ENCODE assay signal across 12 mouse cellular contexts in genomic region chr8:47243631-47244030, GRCm38 (mm10).
A peak's percentile ranks its signal among the peaks of the same experiment; 100 is the strongest.
DNase-seq lines count a peak whose midpoint lies in the region; ATAC-seq and TF ChIP-seq lines count a peak whose summit lies in the region.
"Had no signal": no experiment of that assay in that cellular context is flagged by ENCODE, and none has a peak within 500 bp of the region (broad histone marks: within the 10 kb centered on the region; RNA-seq: fewer than 3 reads in every experiment).

No protein-coding gene starts in this region.

- H3K4me3 ChIP-seq in kidney, postnatal 0 days (replicated peaks; ENCODE audit: low read depth, low read length): no peak overlapping the region
- H3K4me3 ChIP-seq in embryonic facial prominence, embryonic 14.5 days (ENCODE audit: low read depth, low read length): peak overlapping the region; percentile 29; the same call in 1 of the 2 replicates
- H3K4me3 ChIP-seq in hindbrain, embryonic 10.5 days: peak overlapping the region; percentile 48; the same call in 1 of the 2 replicates
- peak overlapping the region; percentile 41 for H3K4me3 ChIP-seq in midbrain, embryonic 16.5 days (ENCODE audit: low read depth, low read length)
- H3K4me3 ChIP-seq: myocyte had no signal

- H3K27me3 ChIP-seq in kidney, postnatal 0 days (ENCODE audit: insufficient read depth, low read length): no peaks in the 10 kb centered on the region
- no peaks in the 10 kb centered on the region for H3K27me3 ChIP-seq in embryonic facial prominence, embryonic 14.5 days (replicated peaks; ENCODE audit: control insufficient read depth, insufficient read depth, low read length)
- H3K27me3 ChIP-seq in hindbrain, embryonic 10.5 days (ENCODE audit: insufficient read depth, poor library complexity, severe bottlenecking): no peaks in the 10 kb centered on the region
- H3K27me3 ChIP-seq in midbrain, embryonic 16.5 days (ENCODE audit: control insufficient read depth, insufficient read depth, low read depth, low read length): no peaks in the 10 kb centered on the region

- 0 out of 2 replicates have a peak, but pooled peaks cover 7% of the 10 kb centered on the region for H3K4me1 ChIP-seq in kidney, postnatal 0 days (replicated peaks; ENCODE audit: insufficient read depth, low read length)
- peaks cover 29% of the 10 kb centered on the region for H3K4me1 ChIP-seq in embryonic facial prominence, embryonic 14.5 days (ENCODE audit: control insufficient read depth, insufficient read depth, low read length)
- peaks cover 77% of the 10 kb centered on the region for H3K4me1 ChIP-seq in hindbrain, embryonic 10.5 days (replicated peaks)
- peaks cover 61% of the 10 kb centered on the region for H3K4me1 ChIP-seq in midbrain, embryonic 16.5 days (ENCODE audit: control insufficient read depth, insufficient read depth, low read length)

- 0 out of 2 replicates have a peak overlapping the region, but pooled peaks have one; percentile 29 for H3K9ac ChIP-seq in kidney, postnatal 0 days (ENCODE audit: low read depth, low read length)
- H3K9ac ChIP-seq in embryonic facial prominence, embryonic 14.5 days (ENCODE audit: low read depth, low read length): no peak overlapping the region
- peak overlapping the region; percentile 47 for H3K9ac ChIP-seq in midbrain, embryonic 16.5 days (ENCODE audit: low read depth, low read length)

- no peaks in the 10 kb centered on the region for H3K36me3 ChIP-seq in kidney, postnatal 0 days (ENCODE audit: insufficient read depth, low read length)
- no peaks in the 10 kb centered on the region for H3K36me3 ChIP-seq in embryonic facial prominence, embryonic 14.5 days (ENCODE audit: control insufficient read depth, insufficient read depth, low read length)
- no peaks in the 10 kb centered on the region for H3K36me3 ChIP-seq in hindbrain, embryonic 10.5 days
- H3K36me3 ChIP-seq in midbrain, embryonic 16.5 days (ENCODE audit: control insufficient read depth, insufficient read depth, low read length): no peaks in the 10 kb centered on the region
- H3K36me3 ChIP-seq: G1E had no signal

- peak overlapping the region; percentile 38; the same call in 1 of the 2 replicates for H3K27ac ChIP-seq in kidney, postnatal 0 days
- H3K27ac ChIP-seq in embryonic facial prominence, embryonic 14.5 days (replicated peaks; ENCODE audit: low read depth, low read length): peak overlapping the region; percentile 31; the same call in 1 of the 2 replicates
- H3K27ac ChIP-seq in hindbrain, embryonic 10.5 days: peak overlapping the region; percentile 90
- peak overlapping the region; percentile 89 for H3K27ac ChIP-seq in midbrain, embryonic 16.5 days (ENCODE audit: low read length)

- ATAC-seq in kidney, postnatal 0 days (replicated peaks; ENCODE audit: low FRiP score, low read depth): no peak
- no peak for ATAC-seq in embryonic facial prominence, embryonic 14.5 days (ENCODE audit: low read depth)
- ATAC-seq in midbrain, embryonic 16.5 days: no peak

- peak overlapping the region; percentile 49 for H3K4me2 ChIP-seq in kidney, postnatal 0 days (ENCODE audit: low read length)
- peak overlapping the region; percentile 64; the same call in 1 of the 2 replicates for H3K4me2 ChIP-seq in embryonic facial prominence, embryonic 14.5 days (ENCODE audit: low read depth, low read length)
- H3K4me2 ChIP-seq in midbrain, embryonic 16.5 days (ENCODE audit: low read length): peak overlapping the region; percentile 76

- H3K9me3 ChIP-seq in kidney, postnatal 0 days (replicated peaks; ENCODE audit: low read length): no peaks in the 10 kb centered on the region
- no peaks in the 10 kb centered on the region for H3K9me3 ChIP-seq in embryonic facial prominence, embryonic 14.5 days (ENCODE audit: control insufficient read depth, low read length)
- H3K9me3 ChIP-seq in hindbrain, embryonic 10.5 days: no peaks in the 10 kb centered on the region
- no peaks in the 10 kb centered on the region for H3K9me3 ChIP-seq in midbrain, embryonic 16.5 days (replicated peaks; ENCODE audit: control insufficient read depth, low read length, poor library complexity, severe bottlenecking)
- H3K9me3 ChIP-seq: G1E had no signal

- 64% methylated on average over 12 of the region's 12 CpGs for WGBS in kidney, postnatal 0 days
- 68% methylated on average over 12 of the region's 12 CpGs for whole genome bisulfite sequencing in embryonic facial prominence, embryonic 14.5 days
- 68% methylated on average over 12 of the region's 12 CpGs for WGBS in hindbrain, embryonic 10.5 days
- 17% methylated on average over 12 of the region's 12 CpGs for WGBS in midbrain, embryonic 16.5 days

- peak; percentile 10 for DNase-seq in kidney, postnatal 0 days (ENCODE audit: low spot score)
- no peak for DNase-seq in kidney, adult 9 months
- DNase-seq in embryonic facial prominence, embryonic 14.5 days (ENCODE audit: low spot score): no peak
- DNase-seq in hindbrain, embryonic 10.5 days (ENCODE audit: low spot score): no peak
- DNase-seq in right cerebral cortex, postnatal 36 days (ENCODE audit: low spot score in 2 of 2): no peak
- no peak for DNase-seq in layer of hippocampus, adult 8-10 months (ENCODE audit: low spot score in 2 of 2)
- DNase-seq in left cerebral cortex, postnatal 25 days (ENCODE audit: low spot score in 2 of 2): no peak
- DNase-seq: adrenal gland, postnatal 10 days; gastrocnemius, postnatal 25 days had no signal

- TF ChIP-seq CTCF in kidney, postnatal 0 days (IDR thresholded peaks at IDR 0.05; ENCODE audit: low read depth): no peak

- intact Hi-C loops in left cerebral cortex, postnatal 25 days (cut with DNase I): loop anchor here (1.0 to 2.0 kb wide), 2 partner anchors 17 to 45 kb away; no protein-coding TSS in a partner anchor

Comparison
In these comparisons a context has a peak if more than half of its experiments do, and no peak if none do; other contexts are left out.
1. H3K27ac ChIP-seq: peak in every context shown above with its lines; median percentile 90 in hindbrain, embryonic 10.5 days; 89 in midbrain, embryonic 16.5 days; 38 in kidney, postnatal 0 days; 31 in embryonic facial prominence, embryonic 14.5 days.